Mouse (Mus musculus): ENCODE measurements around the gene Ifitm6. TPM values are rescaled to one million over a fixed set of nuclear protein-coding genes. Genes with fewer than 3 reads are reported as not detected.
"Not testable (repeated sequence)": the region's sequence is repeated elsewhere in the genome, so short reads cannot be mapped to it uniquely, and the experiment has no call there.

The Ifitm6 gene
- polyA plus RNA-seq (2012; rRNA removed) = 2.5 and 3.1 TPM in 2 replicates

GRCm38 (mm10) chr7:141017824-141018223 is at the start of gene Ifitm6:
TSS of gene Ifitm6 (minus strand) at chr7:141017924.
- 89% methylated on average over 1 of the region's 1 CpGs for WGBS
- peak within 1 kb of the TSS; percentile 17; the same call in 1 of the 2 replicates for H3K27ac ChIP-seq (ENCODE audit: insufficient read depth, low read depth, low read length)

GRCm38 (mm10) chr7:141064576-141064975 is 46.9 kb upstream of the Ifitm6 start:
- WGBS = 28% methylated on average over 7 of the region's 7 CpGs
- peak overlapping the region; percentile 87 for H3K27ac ChIP-seq (ENCODE audit: insufficient read depth, low read depth, low read length)

More at GRCm38 (mm10) chr7:141017824-141018223, at the start of gene Ifitm6:
- H3K4me3 ChIP-seq (ENCODE audit: low read depth, low read length); H3K4me1 ChIP-seq (ENCODE audit: control insufficient read depth, insufficient read depth, insufficient read length, low read length); H3K27me3 ChIP-seq (ENCODE audit: control insufficient read depth, insufficient read depth, low read length); H3K36me3 ChIP-seq (ENCODE audit: control insufficient read depth, insufficient read depth, low read length): not testable (repeated sequence)

GRCm38 (mm10) chr7:141064175-141064574 is 46.5 kb upstream of the Ifitm6 start:
- peaks cover 31% of the 10 kb centered on the region for H3K4me1 ChIP-seq (ENCODE audit: control insufficient read depth, insufficient read depth, insufficient read length, low read length)
- WGBS = 25% methylated on average over 7 of the region's 7 CpGs
- no peaks in the 10 kb centered on the region for H3K27me3 ChIP-seq (ENCODE audit: control insufficient read depth, insufficient read depth, low read length)
- no peaks in the 10 kb centered on the region; the same call in 1 of the 2 replicates for H3K36me3 ChIP-seq (ENCODE audit: control insufficient read depth, insufficient read depth, low read length)
- TF ChIP-seq POLR2A (IDR thresholded peaks at IDR 0.05; ENCODE audit: low read depth, low read length) (no peak), CTCF (IDR thresholded peaks at IDR 0.05; ENCODE audit: extremely low read depth, insufficient read length, insufficient replicate concordance, low read depth, low read length) (no peak)
- H3K4me3 ChIP-seq (ENCODE audit: low read depth, low read length) = peak overlapping the region; percentile 35
- peak overlapping the region; percentile 87 for H3K27ac ChIP-seq (ENCODE audit: insufficient read depth, low read depth, low read length)

More at GRCm38 (mm10) chr7:141064576-141064975, 46.9 kb upstream of the Ifitm6 start:
- H3K4me1 ChIP-seq (ENCODE audit: control insufficient read depth, insufficient read depth, insufficient read length, low read length) = peaks cover 31% of the 10 kb centered on the region
- peak overlapping the region; percentile 35 for H3K4me3 ChIP-seq (ENCODE audit: low read depth, low read length)
- H3K27me3 ChIP-seq (ENCODE audit: control insufficient read depth, insufficient read depth, low read length) = no peaks in the 10 kb centered on the region
- no peaks in the 10 kb centered on the region; the same call in 1 of the 2 replicates for H3K36me3 ChIP-seq (ENCODE audit: control insufficient read depth, insufficient read depth, low read length)
- TF ChIP-seq POLR2A (IDR thresholded peaks at IDR 0.05; ENCODE audit: low read depth, low read length) = no peak
- TF ChIP-seq CTCF (IDR thresholded peaks at IDR 0.05; ENCODE audit: extremely low read depth, insufficient read length, insufficient replicate concordance, low read depth, low read length) = no peak

- 84% methylated on average over 3 of the region's 3 CpGs for WGBS
- Histone ChIP-seq H3K4me3 (ENCODE audit: low read depth, low read length) (no peak overlapping the region), H3K27me3 (ENCODE audit: control insufficient read depth, insufficient read depth, low read length) (no peaks in the 10 kb centered on the region), H3K36me3 (ENCODE audit: control insufficient read depth, insufficient read depth, low read length) (no peaks in the 10 kb centered on the region; the same call in 1 of the 2 replicates), H3K4me1 (ENCODE audit: control insufficient read depth, insufficient read depth, insufficient read length, low read length) (peaks cover 31% of the 10 kb centered on the region), H3K27ac (ENCODE audit: insufficient read depth, low read depth, low read length) (no peak overlapping the region; the same call in 1 of the 2 replicates)
- no peak for TF ChIP-seq CTCF (IDR thresholded peaks at IDR 0.05; ENCODE audit: extremely low read depth, insufficient read length, insufficient replicate concordance, low read depth, low read length)
- no peak for TF ChIP-seq POLR2A (IDR thresholded peaks at IDR 0.05; ENCODE audit: low read depth, low read length)
These were observed 45.6 kb upstream of the Ifitm6 start for GRCm38 (mm10) chr7:141063353-141063752.

GRCm38 (mm10) chr7:141062525-141062924 is 44.8 kb upstream of the Ifitm6 start:
- no peak for TF ChIP-seq CTCF (IDR thresholded peaks at IDR 0.05; ENCODE audit: extremely low read depth, insufficient read length, insufficient replicate concordance, low read depth, low read length)
- TF ChIP-seq POLR2A (IDR thresholded peaks at IDR 0.05; ENCODE audit: low read depth, low read length) = no peak
- H3K4me1 ChIP-seq (ENCODE audit: control insufficient read depth, insufficient read depth, insufficient read length, low read length) = peaks cover 31% of the 10 kb centered on the region
- H3K36me3 ChIP-seq (ENCODE audit: control insufficient read depth, insufficient read depth, low read length) = no peaks in the 10 kb centered on the region
- H3K27ac ChIP-seq (ENCODE audit: insufficient read depth, low read depth, low read length) = no peak overlapping the region
- H3K4me3 ChIP-seq (ENCODE audit: low read depth, low read length) = no peak overlapping the region
- H3K27me3 ChIP-seq (ENCODE audit: control insufficient read depth, insufficient read depth, low read length) = no peaks in the 10 kb centered on the region
- WGBS = 76% methylated on average over 7 of the region's 7 CpGs

- no peak for TF ChIP-seq POLR2A (IDR thresholded peaks at IDR 0.05; ENCODE audit: low read depth, low read length)
- TF ChIP-seq CTCF (IDR thresholded peaks at IDR 0.05; ENCODE audit: extremely low read depth, insufficient read length, insufficient replicate concordance, low read depth, low read length) = no peak
- WGBS = 3% methylated on average over 37 of the region's 37 CpGs
- Histone ChIP-seq H3K27me3 (ENCODE audit: control insufficient read depth, insufficient read depth, low read length) (no peaks in the 10 kb centered on the region), H3K27ac (ENCODE audit: insufficient read depth, low read depth, low read length) (no peak overlapping the region), H3K4me3 (ENCODE audit: low read depth, low read length) (peak overlapping the region; percentile 77), H3K36me3 (ENCODE audit: control insufficient read depth, insufficient read depth, low read length) (no peaks in the 10 kb centered on the region), H3K4me1 (ENCODE audit: control insufficient read depth, insufficient read depth, insufficient read length, low read length) (peaks cover 31% of the 10 kb centered on the region)
These were observed 43.6 kb upstream of the Ifitm6 start for GRCm38 (mm10) chr7:141061269-141061692.

GRCm38 (mm10) chr7:141060426-141061242 is 42.9 kb upstream of the Ifitm6 start, which contains the start of gene B4galnt4:
TSS of gene B4galnt4 (plus strand) at chr7:141061104.
- Histone ChIP-seq H3K4me1 (ENCODE audit: control insufficient read depth, insufficient read depth, insufficient read length, low read length) (peaks cover 31% of the 10 kb centered on the region), H3K27ac (ENCODE audit: insufficient read depth, low read depth, low read length) (peak within 1 kb of the TSS; percentile 57), H3K4me3 (ENCODE audit: low read depth, low read length) (peak within 1 kb of the TSS; percentile 77), H3K27me3 (ENCODE audit: control insufficient read depth, insufficient read depth, low read length) (no peaks in the 10 kb centered on the region), H3K36me3 (ENCODE audit: control insufficient read depth, insufficient read depth, low read length) (no peaks in the 10 kb centered on the region)
- WGBS = 2% methylated on average over 65 of the region's 72 CpGs
- no peak for TF ChIP-seq CTCF (IDR thresholded peaks at IDR 0.05; ENCODE audit: extremely low read depth, insufficient read length, insufficient replicate concordance, low read depth, low read length)
- TF ChIP-seq POLR2A (IDR thresholded peaks at IDR 0.05; ENCODE audit: low read depth, low read length) = no peak; the same call in 1 of the 2 replicates
